Mouse (Mus musculus) retina, postnatal 7 days (tissue): ENCODE measurements around the gene Rplp0.
"Not testable (repeated sequence)": the region's sequence is repeated elsewhere in the genome, so short reads cannot be mapped to it uniquely, and the experiment has no call there.

Experiments
- DNase-seq: peaks from one replicate; pipeline ENCODE4 v3.0.0-alpha.2; 2012; ENCODE audit warnings: low read depth, low spot score

Gene Rplp0

DNA sequence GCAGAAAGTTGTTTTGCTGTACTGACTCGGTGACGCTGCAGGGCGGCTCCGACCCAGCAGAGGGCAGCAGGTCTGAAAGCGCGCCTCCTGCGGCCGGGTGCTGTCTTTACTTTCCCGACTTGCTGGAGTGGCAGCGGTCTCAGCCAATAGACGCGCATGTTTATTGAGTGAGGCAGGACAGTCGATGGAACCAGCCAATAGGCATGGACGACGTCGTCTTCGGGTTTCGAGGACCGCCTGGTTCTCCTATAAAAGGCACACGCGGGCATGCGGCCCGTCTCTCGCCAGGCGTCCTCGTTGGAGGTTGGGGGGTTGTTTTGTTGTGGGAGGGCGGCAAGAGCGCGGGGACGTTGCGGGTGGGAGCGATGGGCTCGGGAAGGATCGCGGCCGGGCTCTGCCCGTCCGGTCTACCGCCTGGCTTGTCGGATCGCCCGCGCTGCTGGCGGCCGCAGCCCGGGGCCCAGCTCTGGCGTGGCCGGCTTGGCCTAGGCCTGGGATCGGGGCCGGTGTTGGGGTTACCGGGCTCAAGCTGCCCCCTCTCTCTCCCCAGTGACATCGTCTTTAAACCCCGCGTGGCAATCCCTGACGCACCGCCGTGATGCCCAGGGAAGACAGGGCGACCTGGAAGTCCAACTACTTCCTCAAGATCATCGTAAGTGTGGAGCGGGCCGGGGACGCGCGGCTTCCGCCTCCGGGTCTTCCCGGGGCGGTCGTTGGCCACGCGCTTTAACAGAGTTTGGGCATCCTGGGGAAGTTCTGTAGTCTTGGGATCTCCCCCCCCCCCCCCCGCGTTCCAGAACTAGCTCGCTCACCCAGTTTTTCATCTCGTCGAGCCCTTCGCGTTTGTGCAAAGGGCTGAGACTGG, at the start of gene Rplp0:
Gene Rplp0 (plus strand): TSS at position 231 of the 865 bp plus-strand sequence.
- DNase-seq, result peak; percentile 100

DNA sequence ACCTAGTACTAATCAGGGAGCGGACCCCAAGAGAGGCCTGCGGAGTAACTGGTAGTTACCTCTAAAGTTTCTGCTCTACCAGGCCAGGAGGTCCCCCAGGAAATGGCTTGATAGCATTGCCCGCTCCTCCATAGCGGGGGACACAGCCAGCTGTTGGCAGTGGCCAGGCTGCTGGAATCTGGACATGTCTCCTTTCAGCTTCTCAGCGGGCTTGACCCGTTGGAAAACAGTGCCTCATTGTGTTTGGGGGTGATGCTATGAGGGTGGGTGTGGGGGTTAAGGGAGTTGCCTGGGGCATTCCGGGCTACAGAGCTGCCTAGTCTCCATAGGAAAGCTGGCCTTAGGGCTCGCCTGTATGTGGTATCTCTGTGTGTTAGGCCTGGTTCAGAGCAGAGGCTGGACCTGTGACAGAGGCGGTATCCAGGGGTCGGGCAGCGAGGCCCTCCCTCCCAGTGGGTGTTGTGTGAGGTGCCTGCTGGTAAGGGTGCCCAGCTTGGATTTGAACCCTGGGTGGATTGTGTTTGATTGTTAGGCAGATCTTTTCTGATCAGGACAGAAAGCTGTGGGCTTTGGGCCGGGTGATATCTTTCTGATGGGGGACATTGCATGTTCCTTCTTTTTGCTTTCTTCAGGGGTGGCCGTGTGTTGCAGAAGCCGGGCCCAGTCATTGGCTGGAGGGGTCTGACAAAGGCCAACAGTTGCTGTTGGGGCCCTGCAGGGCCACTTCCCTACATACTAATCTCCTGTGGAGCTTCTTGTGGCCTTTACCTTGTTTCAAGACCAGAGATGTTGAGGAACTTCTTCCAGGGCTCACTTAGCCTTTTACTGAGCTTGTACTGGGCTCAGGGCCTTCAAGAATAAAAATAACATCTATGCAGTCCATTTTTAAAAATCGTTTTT, 49.2 kb upstream of the Rplp0 start:
- no peak for DNase-seq

- DNase-seq, result no peak
Observed at GRCm38 (mm10) chr5:115512375-115512774, 46.9 kb upstream of the Rplp0 start.

DNA sequence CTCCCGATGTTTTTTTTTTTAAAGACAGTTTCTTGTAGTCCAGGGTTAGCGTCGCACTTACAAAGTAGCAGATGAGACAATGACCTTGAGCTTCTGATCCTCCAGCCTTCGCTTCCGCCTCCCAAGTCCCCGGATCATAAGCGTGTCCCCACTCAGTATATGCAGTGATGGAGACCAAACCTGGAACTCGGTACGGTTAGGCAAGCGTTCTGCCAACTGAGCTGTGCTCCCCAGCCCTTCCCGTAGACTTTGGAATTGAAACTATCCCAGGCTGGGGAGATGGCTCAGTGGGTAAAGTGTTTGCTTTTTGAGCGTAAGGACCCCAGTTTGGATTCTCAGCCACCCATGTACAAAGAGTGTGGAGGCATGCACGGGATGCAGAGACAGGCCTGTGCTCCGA, 46.0 kb upstream of the Rplp0 start:
- no peak for DNase-seq

DNA sequence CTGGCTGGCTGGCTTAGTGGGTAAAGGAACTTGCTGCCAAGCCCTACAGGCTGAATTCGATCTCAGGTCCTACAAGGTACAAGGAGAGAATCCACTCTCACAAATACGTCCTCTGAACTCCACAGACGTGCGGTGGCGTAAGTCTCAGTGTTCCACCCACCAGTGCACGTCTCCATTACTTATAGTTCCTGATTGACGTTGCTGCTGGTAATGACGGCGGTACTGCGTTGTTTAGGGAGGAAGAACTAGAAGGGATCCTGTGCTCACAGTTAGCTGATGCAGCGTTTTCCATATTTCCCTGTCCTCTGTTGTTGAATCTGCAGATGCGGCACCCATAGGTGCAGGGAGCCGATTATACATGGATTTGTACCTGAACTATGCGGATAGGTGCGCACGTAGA, 45.5 kb upstream of the Rplp0 start:
- DNase-seq, result no peak

DNA sequence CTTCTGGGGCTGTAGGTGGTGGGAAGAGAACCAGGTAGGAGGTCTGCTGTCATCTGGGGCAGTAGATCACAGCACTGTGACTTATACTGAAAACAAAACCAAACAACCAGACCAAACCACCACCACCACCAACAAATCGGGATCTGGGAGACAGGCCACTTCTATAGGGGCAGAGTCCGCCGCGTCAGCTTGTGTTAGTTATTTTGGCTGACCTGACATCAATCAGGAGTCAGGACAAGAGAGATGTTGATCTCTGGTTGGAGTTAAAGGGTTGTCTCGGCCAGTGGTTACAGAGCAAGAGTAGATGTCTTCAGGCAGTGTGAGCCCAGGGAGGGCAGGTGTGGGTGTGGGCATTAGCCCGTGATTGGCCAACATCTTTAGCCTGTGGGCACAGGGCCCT, 44.9 kb upstream of the Rplp0 start:
- DNase-seq, result no peak

GRCm38 (mm10) chr5:115514896-115515587, 44.2 kb upstream of the Rplp0 start:
- DNase-seq, result no peak

GRCm38 (mm10) chr5:115516081-115516907, 43.0 kb upstream of the Rplp0 start:
- DNase-seq, result no peak

GRCm38 (mm10) chr5:115516908-115517307, 42.4 kb upstream of the Rplp0 start:
- no peak for DNase-seq

DNA sequence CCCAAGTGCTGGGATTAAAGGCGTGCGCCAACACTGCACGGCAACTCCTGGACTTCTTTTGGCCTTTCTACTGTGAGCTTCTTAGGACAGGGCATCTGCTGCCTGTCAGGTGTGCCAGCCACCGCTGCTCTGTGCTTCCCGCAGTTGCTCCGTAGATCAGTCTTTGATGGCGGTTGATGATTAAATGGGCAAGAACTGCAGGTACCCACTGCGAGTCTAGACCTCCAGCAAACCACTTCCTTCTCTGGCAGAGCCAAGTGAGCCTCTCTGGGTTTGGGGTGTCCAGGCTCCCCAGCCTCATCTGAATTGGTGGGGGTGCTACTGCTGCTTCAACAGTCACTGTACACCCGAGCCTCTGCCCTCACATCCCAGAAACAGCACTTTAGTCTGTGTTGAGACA, 41.8 kb upstream of the Rplp0 start:
- no peak for DNase-seq

DNA sequence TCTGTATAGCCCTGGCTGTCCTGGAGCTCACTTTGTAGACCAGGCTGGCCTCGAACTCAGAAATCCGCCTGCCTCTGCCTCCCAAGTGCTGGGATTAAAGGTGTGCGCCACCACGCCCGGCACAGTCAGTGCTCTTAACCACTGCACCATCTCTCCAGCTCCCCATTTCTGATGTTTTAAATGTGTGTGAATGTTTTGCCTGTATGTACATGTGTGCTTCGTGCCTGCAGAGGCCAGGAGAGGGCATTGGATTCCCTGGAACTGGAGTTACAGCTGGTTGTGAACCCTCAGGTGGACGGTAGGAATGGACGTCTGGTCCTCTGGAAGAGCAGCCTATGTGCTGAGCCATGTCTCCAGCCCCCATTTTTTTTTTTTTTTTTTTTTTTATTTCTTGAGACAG, 41.1 kb upstream of the Rplp0 start:
- DNase-seq, result not testable (repeated sequence)

DNA sequence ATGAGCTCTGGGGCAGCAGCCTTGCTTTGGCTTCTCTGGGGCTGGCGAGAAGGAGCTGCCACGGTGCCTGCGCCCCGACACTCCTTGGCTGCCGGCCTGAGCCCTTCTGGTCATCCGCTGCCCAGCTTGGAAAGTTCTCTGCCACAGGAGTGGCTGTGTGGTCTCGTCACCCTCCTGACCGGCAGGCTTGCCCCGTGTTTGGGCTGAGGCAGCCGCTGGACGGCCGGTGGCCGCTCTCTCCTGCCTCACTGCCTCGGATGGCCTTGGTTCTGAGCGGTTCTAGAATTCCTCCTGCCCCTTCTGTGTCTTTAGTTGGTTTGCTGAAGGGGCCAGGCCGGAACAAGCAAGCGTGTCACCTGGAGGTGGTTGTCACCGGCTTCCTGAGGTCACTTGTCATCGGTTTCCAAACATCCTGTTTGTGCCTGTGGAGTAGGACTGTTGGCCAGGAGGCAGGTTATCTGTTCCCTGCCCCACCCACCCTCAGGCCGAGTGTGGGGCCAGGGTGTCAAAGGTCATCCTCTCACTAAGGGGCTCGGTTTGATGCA, 38.9 kb upstream of the Rplp0 start:
- DNase-seq, result no peak

DNA sequence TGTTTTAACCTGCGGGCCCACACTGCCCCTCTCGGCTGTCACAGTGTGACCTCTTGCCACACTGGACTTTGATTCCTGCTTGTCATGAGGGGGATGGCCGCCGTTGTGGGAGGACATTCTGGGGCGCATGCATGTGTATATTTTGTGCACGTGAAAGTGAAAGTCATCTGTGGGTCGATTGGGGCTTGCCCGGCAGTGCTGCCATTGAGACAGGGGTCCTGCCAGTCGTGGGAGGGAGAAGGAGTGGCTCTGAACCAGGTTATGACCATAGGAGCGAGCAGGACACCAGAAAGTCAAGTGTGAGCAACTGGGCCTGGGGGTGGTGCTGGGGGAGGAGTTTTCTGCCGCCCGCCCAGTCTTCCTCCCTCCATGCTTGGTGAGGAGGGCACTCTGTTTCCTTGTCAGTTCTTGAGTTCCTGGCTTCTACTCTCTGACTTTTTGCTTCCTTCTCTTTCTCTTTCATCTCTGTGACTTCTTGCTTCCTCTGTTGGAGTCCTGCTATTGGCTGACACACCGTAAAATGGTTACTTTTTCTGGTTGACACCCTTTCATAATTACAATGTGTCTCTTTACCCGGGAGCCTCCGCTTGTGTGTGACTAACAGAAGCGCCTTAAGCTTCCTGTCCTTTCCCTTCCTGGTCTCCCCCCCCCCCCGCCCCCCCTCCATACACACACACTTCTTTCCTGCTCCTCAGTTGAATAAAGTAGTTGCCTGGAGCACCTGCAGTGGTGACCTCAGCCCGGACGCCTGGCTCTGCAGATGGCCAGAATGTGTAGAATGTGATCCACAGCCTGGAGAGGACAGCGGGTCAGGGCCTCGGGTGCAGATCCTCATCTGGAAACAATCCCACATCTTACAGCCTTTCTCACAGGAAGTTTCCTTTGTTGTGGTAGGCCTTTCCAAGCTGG, 37.5 kb upstream of the Rplp0 start:
- no peak for DNase-seq

DNA sequence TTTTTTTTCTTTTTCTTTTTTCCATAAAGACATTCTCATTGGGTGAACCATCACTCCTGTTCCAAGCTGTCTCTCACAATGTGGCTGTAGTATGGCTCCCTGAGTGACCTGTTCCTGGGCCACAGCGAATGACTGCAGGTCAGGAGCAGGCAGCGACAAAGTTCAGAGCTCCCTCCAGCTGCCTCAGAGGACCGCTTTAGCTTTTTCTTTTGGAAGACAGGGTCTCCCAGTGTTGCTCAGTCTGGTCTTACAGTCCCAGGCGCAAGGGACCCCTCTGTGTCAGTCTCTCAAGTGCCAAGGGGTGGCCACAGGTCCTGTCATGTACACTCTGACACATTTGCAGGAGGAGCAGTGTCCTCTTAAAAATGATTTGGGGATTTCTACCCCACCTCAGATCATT, 36.7 kb upstream of the Rplp0 start:
- no peak for DNase-seq

- no peak for DNase-seq
Observed at GRCm38 (mm10) chr5:115522981-115523499, 36.2 kb upstream of the Rplp0 start.

- DNase-seq, result no peak
Observed at GRCm38 (mm10) chr5:115523971-115524370, 35.3 kb upstream of the Rplp0 start.

- DNase-seq, result no peak
Observed at GRCm38 (mm10) chr5:115524471-115524870, 34.8 kb upstream of the Rplp0 start.

DNA sequence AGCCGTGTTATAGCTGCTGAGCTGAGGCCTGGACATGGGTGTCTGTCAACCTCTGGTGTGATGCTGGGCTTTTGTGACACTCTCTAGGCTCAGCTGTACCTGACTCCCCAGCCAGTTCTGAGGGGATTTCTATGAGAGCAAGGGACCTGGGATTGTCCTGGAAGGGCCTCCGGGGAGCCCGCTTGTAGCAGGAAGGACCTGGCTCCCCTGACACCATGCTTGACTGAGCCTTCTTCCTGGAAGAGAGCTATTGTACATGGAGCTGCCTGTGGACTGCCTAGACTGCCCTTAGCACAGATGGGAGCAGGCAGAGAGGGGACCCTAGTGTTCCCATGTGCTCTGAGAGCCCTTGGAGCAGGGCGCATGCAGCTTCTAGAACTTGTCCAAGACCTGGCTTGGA, 33.9 kb upstream of the Rplp0 start:
- no peak for DNase-seq

GRCm38 (mm10) chr5:115525943-115526342, 33.3 kb upstream of the Rplp0 start:
- no peak for DNase-seq
